Mouse (Mus musculus): ENCODE results near the gene Abcc4. TPM values are rescaled to one million over a fixed set of nuclear protein-coding genes. Genes with fewer than 3 reads are reported as not detected.

Gene Abcc4
- polyA plus RNA-seq, 1 experiment from 2014 or later: 2.1 TPM

DNA sequence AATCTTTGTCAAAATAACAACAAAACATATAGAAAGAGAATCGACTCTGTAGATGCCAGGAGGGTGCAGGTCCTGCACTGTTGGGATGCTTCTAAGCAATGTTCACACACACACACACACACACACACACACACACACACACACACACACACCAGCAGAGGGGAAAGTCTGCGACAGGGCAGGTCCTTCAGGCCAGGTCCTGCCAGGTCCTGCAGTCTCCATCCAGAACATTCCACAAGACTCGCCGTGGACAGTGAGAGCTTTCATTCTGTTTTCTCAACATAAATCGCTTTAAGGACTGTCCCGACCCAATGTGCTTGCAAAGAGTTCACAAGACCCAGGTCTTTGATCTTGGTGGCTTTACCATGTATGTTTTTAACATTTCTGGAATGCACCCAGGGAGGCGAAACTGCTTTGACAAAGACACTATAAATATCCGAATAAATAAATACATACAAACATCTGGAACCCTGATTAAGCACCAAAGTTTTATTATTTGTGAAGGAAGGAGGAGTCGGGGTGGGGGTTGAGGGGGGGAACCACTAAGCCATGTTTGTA is 133.3 kb downstream of the Abcc4 start:
- no peaks in the 10 kb centered on the region for H3K9me3 ChIP-seq (replicated peaks; ENCODE audit: control insufficient read depth, low read length, poor library complexity, severe bottlenecking)
- no peaks in the 10 kb centered on the region for H3K27me3 ChIP-seq (ENCODE audit: control insufficient read depth, insufficient read depth, low read depth, low read length)
- H3K27ac ChIP-seq (ENCODE audit: low read length): no peak overlapping the region
- H3K4me3 ChIP-seq (ENCODE audit: low read depth, low read length): no peak overlapping the region
- no peak overlapping the region for H3K9ac ChIP-seq (ENCODE audit: low read depth, low read length)
- no peaks in the 10 kb centered on the region for H3K36me3 ChIP-seq (ENCODE audit: control insufficient read depth, insufficient read depth, low read length)
- ATAC-seq: no peak
- H3K4me1 ChIP-seq (ENCODE audit: control insufficient read depth, insufficient read depth, low read length): no peaks in the 10 kb centered on the region
- H3K4me2 ChIP-seq (ENCODE audit: low read length): no peak overlapping the region
- 85% methylated on average over 9 of the region's 9 CpGs for WGBS

DNA sequence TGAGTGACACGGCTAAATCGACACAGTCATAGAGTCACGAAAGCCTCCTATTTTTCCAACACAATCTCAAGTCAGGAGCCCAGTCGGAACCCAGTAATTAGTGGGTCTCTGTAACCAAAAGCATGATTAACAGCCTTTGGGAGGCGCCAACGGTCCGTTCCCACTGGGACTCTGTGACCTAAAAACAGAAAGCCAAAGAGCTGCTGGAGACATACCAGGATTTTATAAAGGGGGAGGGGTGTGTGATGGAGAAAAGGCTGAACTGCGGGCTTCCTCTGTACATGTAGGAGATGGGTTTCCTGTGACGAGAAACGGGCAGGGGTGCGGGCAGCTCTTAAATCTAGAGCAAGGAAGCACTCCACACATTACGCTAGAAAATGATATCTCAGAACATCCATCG is 136.4 kb downstream of the Abcc4 start:
- 89% methylated on average over 13 of the region's 13 CpGs for WGBS
- Histone ChIP-seq H3K4me2 (ENCODE audit: low read length) (no peak overlapping the region), H3K9me3 (replicated peaks; ENCODE audit: control insufficient read depth, low read length, poor library complexity, severe bottlenecking) (no peaks in the 10 kb centered on the region), H3K9ac (ENCODE audit: low read depth, low read length) (no peak overlapping the region), H3K4me3 (ENCODE audit: low read depth, low read length) (no peak overlapping the region), H3K4me1 (ENCODE audit: control insufficient read depth, insufficient read depth, low read length) (peaks cover 5% of the 10 kb centered on the region), H3K27me3 (ENCODE audit: control insufficient read depth, insufficient read depth, low read depth, low read length) (no peaks in the 10 kb centered on the region), H3K36me3 (ENCODE audit: control insufficient read depth, insufficient read depth, low read length) (no peaks in the 10 kb centered on the region), H3K27ac (ENCODE audit: low read length) (no peak overlapping the region)
- no peak for ATAC-seq

DNA sequence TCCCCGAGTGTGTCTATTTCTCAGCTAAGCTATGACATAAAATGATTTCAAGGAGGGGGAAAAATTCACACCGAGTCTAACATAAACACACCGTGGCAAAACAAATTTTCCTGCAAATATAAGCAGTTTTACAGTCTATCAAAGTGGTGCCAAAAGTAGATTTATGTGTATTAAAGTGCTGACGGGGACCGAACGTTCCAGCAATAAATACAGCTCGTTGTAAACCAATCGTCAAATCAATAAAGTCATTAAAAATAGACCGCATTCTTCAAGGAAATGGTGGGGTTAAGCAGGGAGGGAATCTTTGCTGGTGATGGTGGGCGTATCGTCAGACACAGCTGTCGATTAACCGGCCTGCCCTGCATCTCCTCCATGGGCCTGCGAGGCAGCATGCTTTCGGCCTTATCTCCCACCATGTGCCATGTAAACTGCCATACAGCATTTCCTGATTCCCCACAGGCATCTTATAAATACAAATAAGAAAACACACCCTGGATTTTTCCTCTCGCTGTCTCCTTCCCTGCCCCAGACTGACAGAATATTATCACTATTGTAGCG is 137.8 kb downstream of the Abcc4 start:
- H3K27ac ChIP-seq (ENCODE audit: low read length): no peak overlapping the region
- no peak overlapping the region for H3K9ac ChIP-seq (ENCODE audit: low read depth, low read length)
- H3K4me2 ChIP-seq (ENCODE audit: low read length): no peak overlapping the region
- H3K4me1 ChIP-seq (ENCODE audit: control insufficient read depth, insufficient read depth, low read length): peaks cover 5% of the 10 kb centered on the region
- no peak overlapping the region for H3K4me3 ChIP-seq (ENCODE audit: low read depth, low read length)
- no peaks in the 10 kb centered on the region for H3K36me3 ChIP-seq (ENCODE audit: control insufficient read depth, insufficient read depth, low read length)
- ATAC-seq: peak; percentile 36; the same call in 1 of the 2 replicates
- H3K27me3 ChIP-seq (ENCODE audit: control insufficient read depth, insufficient read depth, low read depth, low read length): no peaks in the 10 kb centered on the region
- H3K9me3 ChIP-seq (replicated peaks; ENCODE audit: control insufficient read depth, low read length, poor library complexity, severe bottlenecking): no peaks in the 10 kb centered on the region
- 68% methylated on average over 17 of the region's 17 CpGs for WGBS

DNA sequence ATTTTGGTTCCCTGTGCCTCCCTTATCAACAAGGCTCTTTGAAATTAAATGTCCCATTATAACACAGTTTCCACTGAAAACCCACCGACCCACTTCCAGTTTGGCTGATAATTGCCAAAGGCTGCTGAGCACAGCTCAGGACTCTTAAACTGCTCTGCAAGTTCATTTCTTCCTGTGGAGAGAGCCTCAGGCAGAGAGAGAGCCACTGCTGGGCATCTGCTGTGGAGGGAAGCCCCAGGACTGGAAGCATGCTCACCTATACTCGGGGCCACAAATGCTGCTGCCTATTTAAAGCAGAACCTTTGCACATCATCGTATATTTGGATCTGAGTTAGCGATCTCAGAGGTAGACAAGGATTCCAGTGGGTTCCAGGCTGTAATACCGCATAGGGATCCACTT is 139.2 kb downstream of the Abcc4 start:
- ATAC-seq: no peak
- 81% methylated on average over 5 of the region's 5 CpGs for WGBS
- no peak overlapping the region for H3K27ac ChIP-seq (ENCODE audit: low read length)
- no peaks in the 10 kb centered on the region for H3K9me3 ChIP-seq (replicated peaks; ENCODE audit: control insufficient read depth, low read length, poor library complexity, severe bottlenecking)
- H3K9ac ChIP-seq (ENCODE audit: low read depth, low read length): no peak overlapping the region
- H3K4me3 ChIP-seq (ENCODE audit: low read depth, low read length): no peak overlapping the region
- H3K4me2 ChIP-seq (ENCODE audit: low read length): no peak overlapping the region
- H3K36me3 ChIP-seq (ENCODE audit: control insufficient read depth, insufficient read depth, low read length): no peaks in the 10 kb centered on the region
- H3K27me3 ChIP-seq (ENCODE audit: control insufficient read depth, insufficient read depth, low read depth, low read length): no peaks in the 10 kb centered on the region
- H3K4me1 ChIP-seq (ENCODE audit: control insufficient read depth, insufficient read depth, low read length): peaks cover 5% of the 10 kb centered on the region

DNA sequence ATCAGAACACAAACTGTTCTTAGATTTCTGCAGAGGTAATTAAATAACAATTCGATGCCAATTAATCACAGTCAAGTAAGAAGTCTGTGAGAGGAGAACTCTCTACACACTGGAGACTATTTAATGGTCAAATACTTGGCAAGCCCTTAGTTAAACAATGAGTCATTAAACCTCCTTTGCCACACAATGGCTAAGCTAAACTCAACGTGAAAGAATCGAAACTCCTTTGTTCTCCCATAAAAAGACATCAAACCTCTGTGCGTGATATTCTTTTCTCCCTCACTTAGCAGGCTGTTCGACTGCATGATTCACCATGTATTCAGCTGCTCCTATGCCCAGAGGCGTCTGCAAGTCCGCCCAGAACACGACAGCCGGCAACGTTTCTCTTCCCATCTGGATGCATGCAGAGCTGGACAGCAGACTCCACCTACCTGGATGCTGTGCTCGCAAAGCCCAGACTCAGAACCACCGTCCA is 139.8 kb downstream of the Abcc4 start:
- no peak overlapping the region for H3K4me3 ChIP-seq (ENCODE audit: low read depth, low read length)
- no peak overlapping the region for H3K9ac ChIP-seq (ENCODE audit: low read depth, low read length)
- ATAC-seq: no peak
- WGBS: 13% methylated on average over 12 of the region's 12 CpGs
- no peaks in the 10 kb centered on the region for H3K36me3 ChIP-seq (ENCODE audit: control insufficient read depth, insufficient read depth, low read length)
- H3K27ac ChIP-seq (ENCODE audit: low read length): no peak overlapping the region
- no peaks in the 10 kb centered on the region for H3K27me3 ChIP-seq (ENCODE audit: control insufficient read depth, insufficient read depth, low read depth, low read length)
- H3K4me1 ChIP-seq (ENCODE audit: control insufficient read depth, insufficient read depth, low read length): peaks cover 5% of the 10 kb centered on the region
- H3K4me2 ChIP-seq (ENCODE audit: low read length): peak overlapping the region; percentile 30
- no peaks in the 10 kb centered on the region for H3K9me3 ChIP-seq (replicated peaks; ENCODE audit: control insufficient read depth, low read length, poor library complexity, severe bottlenecking)

DNA sequence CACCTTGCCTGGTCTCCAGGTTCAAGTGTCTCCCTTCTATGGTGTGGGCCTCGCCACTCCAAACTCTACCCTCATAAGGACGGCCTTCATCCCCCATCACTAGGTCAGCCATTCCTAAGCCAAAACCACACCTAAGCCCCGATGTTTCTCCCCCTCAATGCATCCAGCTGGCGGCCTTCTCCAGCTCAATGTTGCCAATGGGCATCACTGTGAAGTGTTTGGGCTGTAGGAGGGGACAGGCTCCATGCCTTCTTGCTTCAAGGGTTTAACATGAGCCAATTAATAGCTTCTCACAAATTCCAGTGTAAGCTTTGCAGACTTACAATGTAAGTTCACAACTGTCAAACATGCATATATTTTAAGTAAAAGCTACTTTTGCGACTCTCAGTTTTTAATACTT is 140.3 kb downstream of the Abcc4 start:
- Histone ChIP-seq H3K27me3 (ENCODE audit: control insufficient read depth, insufficient read depth, low read depth, low read length) (no peaks in the 10 kb centered on the region), H3K9ac (ENCODE audit: low read depth, low read length) (no peak overlapping the region), H3K4me2 (ENCODE audit: low read length) (no peak overlapping the region), H3K9me3 (replicated peaks; ENCODE audit: control insufficient read depth, low read length, poor library complexity, severe bottlenecking) (no peaks in the 10 kb centered on the region), H3K36me3 (ENCODE audit: control insufficient read depth, insufficient read depth, low read length) (no peaks in the 10 kb centered on the region), H3K4me1 (ENCODE audit: control insufficient read depth, insufficient read depth, low read length) (peaks cover 5% of the 10 kb centered on the region), H3K4me3 (ENCODE audit: low read depth, low read length) (no peak overlapping the region), H3K27ac (ENCODE audit: low read length) (no peak overlapping the region)
- ATAC-seq: no peak
- 94% methylated on average over 5 of the region's 5 CpGs for WGBS

DNA sequence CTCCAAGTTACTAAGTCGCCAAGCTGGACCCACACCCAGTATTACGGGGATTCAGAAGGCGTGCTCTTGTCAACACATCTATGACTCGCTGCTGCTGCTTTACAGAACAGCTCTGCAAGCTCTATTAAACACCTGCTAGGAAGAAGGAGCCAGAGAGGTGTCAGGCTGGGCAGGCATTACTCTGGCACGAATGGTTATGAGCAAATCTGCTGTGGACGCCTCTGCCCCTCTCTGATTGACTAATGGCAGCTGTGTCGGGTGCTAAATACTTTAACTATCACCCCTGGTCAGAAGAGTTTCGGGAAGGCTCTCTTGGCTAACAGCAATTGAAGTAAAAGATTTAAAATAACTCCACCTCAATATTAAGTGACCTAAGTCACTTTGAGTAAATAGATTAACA is 142.4 kb downstream of the Abcc4 start:
- no peak overlapping the region for H3K4me2 ChIP-seq (ENCODE audit: low read length)
- H3K9ac ChIP-seq (ENCODE audit: low read depth, low read length): no peak overlapping the region
- H3K27ac ChIP-seq (ENCODE audit: low read length): no peak overlapping the region
- WGBS: 89% methylated on average over 8 of the region's 8 CpGs
- H3K27me3 ChIP-seq (ENCODE audit: control insufficient read depth, insufficient read depth, low read depth, low read length): no peaks in the 10 kb centered on the region
- no peak for ATAC-seq
- H3K9me3 ChIP-seq (replicated peaks; ENCODE audit: control insufficient read depth, low read length, poor library complexity, severe bottlenecking): no peaks in the 10 kb centered on the region
- peaks cover 5% of the 10 kb centered on the region for H3K4me1 ChIP-seq (ENCODE audit: control insufficient read depth, insufficient read depth, low read length)
- no peaks in the 10 kb centered on the region for H3K36me3 ChIP-seq (ENCODE audit: control insufficient read depth, insufficient read depth, low read length)
- H3K4me3 ChIP-seq (ENCODE audit: low read depth, low read length): no peak overlapping the region

DNA sequence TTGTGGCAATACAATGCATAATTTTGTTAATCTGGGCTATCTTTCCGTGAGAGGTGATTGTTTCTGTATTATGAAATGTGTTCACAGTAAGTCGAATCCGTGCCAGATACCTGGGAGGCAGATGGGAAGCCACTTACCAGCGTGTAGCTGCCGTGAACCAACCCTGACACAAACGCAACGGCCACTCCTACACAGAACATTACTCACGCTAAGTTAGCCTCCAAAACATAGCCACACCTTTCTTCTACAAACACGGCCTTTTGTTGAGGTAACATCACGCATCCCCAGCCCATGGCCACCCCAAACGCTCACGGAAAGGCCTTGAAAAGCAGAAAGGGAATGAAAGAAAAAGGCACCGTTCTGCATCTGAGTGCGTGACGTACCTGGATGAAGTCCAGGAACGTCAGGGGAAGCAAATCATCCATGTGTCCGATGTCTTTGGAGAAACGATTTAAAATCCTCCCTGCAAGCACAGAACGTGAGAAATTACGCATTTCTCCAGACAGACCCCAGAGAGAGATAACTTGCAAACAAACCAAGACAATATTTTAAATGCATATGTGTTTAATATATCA is 153.0 kb downstream of the Abcc4 start:
- H3K9me3 ChIP-seq (replicated peaks; ENCODE audit: control insufficient read depth, low read length, poor library complexity, severe bottlenecking): no peaks in the 10 kb centered on the region
- H3K27ac ChIP-seq (ENCODE audit: low read length): no peak overlapping the region
- H3K4me3 ChIP-seq (ENCODE audit: low read depth, low read length): no peak overlapping the region
- H3K4me2 ChIP-seq (ENCODE audit: low read length): no peak overlapping the region
- no peak overlapping the region for H3K9ac ChIP-seq (ENCODE audit: low read depth, low read length)
- no peak for ATAC-seq
- 74% methylated on average over 20 of the region's 20 CpGs for WGBS
- peaks cover 5% of the 10 kb centered on the region; the same call in 1 of the 2 replicates for H3K27me3 ChIP-seq (ENCODE audit: control insufficient read depth, insufficient read depth, low read depth, low read length)
- no peaks in the 10 kb centered on the region for H3K36me3 ChIP-seq (ENCODE audit: control insufficient read depth, insufficient read depth, low read length)
- peaks cover 10% of the 10 kb centered on the region; the same call in 1 of the 2 replicates for H3K4me1 ChIP-seq (ENCODE audit: control insufficient read depth, insufficient read depth, low read length)

DNA sequence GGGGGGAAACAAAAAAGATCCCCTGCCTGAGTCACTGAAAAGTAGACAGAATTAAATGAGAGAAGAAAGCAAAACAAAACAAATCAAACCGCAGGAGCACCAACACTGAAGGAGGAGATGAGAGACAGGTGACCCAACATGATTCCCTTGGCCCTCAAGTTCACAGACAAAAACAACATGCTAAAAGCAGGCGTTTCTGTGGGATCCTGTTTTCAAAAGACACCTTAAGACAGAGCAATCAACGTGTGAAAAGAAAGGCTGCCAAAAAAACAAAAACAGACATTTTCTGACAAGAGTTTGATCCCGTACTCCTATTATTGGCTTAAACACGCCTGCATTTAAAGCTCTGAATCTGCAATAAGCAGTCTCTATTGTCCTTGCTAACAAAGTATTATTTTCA is 153.6 kb downstream of the Abcc4 start:
- Histone ChIP-seq H3K9ac (ENCODE audit: low read depth, low read length) (no peak overlapping the region), H3K4me3 (ENCODE audit: low read depth, low read length) (no peak overlapping the region), H3K27me3 (ENCODE audit: control insufficient read depth, insufficient read depth, low read depth, low read length) (peaks cover 5% of the 10 kb centered on the region; the same call in 1 of the 2 replicates), H3K27ac (ENCODE audit: low read length) (no peak overlapping the region), H3K9me3 (replicated peaks; ENCODE audit: control insufficient read depth, low read length, poor library complexity, severe bottlenecking) (no peaks in the 10 kb centered on the region), H3K4me2 (ENCODE audit: low read length) (no peak overlapping the region; the same call in 1 of the 2 replicates), H3K4me1 (ENCODE audit: control insufficient read depth, insufficient read depth, low read length) (peaks cover 10% of the 10 kb centered on the region; the same call in 1 of the 2 replicates), H3K36me3 (ENCODE audit: control insufficient read depth, insufficient read depth, low read length) (no peaks in the 10 kb centered on the region)
- 44% methylated on average over 5 of the region's 5 CpGs for WGBS
- no peak for ATAC-seq
